Mouse (Mus musculus): ENCODE measurements around the gene Tff1. TPM values are rescaled to one million over a fixed set of nuclear protein-coding genes. Genes with fewer than 3 reads are reported as not detected.

Tff1 gene
- polyA plus RNA-seq (2012; rRNA removed) = 2.1 and 2.7 TPM in 2 replicates

DNA sequence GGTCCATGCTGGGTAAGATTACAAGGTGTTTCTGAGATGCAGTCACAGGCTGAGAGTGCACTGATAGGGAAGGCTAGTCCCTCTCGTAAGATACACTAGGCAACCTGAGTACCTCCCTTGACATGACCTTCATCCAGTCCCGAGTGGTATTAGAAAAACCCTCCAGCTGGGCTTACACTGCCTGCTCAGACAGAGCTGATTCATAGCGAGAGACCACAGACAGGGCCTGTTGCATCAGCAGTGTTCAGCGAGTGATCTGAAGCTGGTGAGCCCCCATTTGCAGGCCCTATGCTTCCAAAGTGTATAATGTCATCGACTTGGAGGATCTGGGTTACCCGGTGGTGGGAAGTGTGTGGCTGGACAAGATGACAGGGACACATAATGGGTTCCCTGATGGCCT, at the start of gene Tff1:
Tff1 (minus strand) TSS at position 151 of the 400 bp plus-strand sequence.
- no peak for DNase-seq
- Histone ChIP-seq H3K4me1 (replicated peaks; ENCODE audit: control insufficient read depth, insufficient read depth, low read length) (peaks cover 32% of the 10 kb centered on the region), H3K4me3 (ENCODE audit: control insufficient read depth, insufficient read depth, low read length) (no peak within 1 kb of the TSS), H3K36me3 (ENCODE audit: control insufficient read depth, insufficient read depth, low read length) (no peaks in the 10 kb centered on the region), H3K27me3 (ENCODE audit: control insufficient read depth, insufficient read depth, low read length) (no peaks in the 10 kb centered on the region), H3K27ac (ENCODE audit: control insufficient read depth, insufficient read depth, low read length) (no peak within 1 kb of the TSS)
- 93% methylated on average over 6 of the region's 6 CpGs for WGBS
- TF ChIP-seq CTCF (IDR thresholded peaks at IDR 0.05; ENCODE audit: borderline replicate concordance, control insufficient read depth, extremely low read depth, insufficient read depth, low read length, poor library complexity) (no peak), POLR2A (IDR thresholded peaks at IDR 0.05; ENCODE audit: control insufficient read depth, extremely low read depth, insufficient read depth, low read length, poor library complexity) (no peak)

GRCm38 (mm10) chr17:31211881-31212280, 46.8 kb upstream of the Tff1 start:
- 97% methylated on average over 6 of the region's 6 CpGs for WGBS
- TF ChIP-seq CTCF (IDR thresholded peaks at IDR 0.05; ENCODE audit: borderline replicate concordance, control insufficient read depth, extremely low read depth, insufficient read depth, low read length, poor library complexity) (no peak), POLR2A (IDR thresholded peaks at IDR 0.05; ENCODE audit: control insufficient read depth, extremely low read depth, insufficient read depth, low read length, poor library complexity) (no peak)
- no peak for DNase-seq
- Histone ChIP-seq H3K27ac (ENCODE audit: control insufficient read depth, insufficient read depth, low read length) (no peak overlapping the region), H3K36me3 (ENCODE audit: control insufficient read depth, insufficient read depth, low read length) (peaks cover 42% of the 10 kb centered on the region), H3K27me3 (ENCODE audit: control insufficient read depth, insufficient read depth, low read length) (no peaks in the 10 kb centered on the region), H3K4me1 (replicated peaks; ENCODE audit: control insufficient read depth, insufficient read depth, low read length) (peaks cover 35% of the 10 kb centered on the region), H3K4me3 (ENCODE audit: control insufficient read depth, insufficient read depth, low read length) (no peak overlapping the region)

DNA sequence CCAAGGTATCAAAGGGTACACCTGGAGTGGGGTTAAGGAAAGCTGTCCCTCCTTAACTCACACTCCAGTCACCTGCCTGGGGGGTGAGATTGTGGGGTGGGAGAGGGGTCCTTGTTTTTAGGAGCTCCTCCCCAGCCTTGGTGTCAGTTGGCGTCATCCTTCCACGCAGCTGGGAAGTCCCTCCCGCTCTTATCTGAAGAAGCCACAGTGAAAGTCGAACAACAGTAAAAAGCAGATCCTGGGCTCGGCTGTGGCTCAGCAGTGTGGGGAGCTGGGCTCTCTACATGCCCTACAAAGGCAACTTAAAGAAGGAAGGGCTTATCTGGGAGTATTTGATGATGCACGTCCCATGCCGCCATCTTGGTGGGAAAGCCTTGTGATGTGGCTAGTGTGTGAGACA, 45.2 kb upstream of the Tff1 start:
- H3K27ac ChIP-seq (ENCODE audit: control insufficient read depth, insufficient read depth, low read length) = peak overlapping the region; percentile 57
- H3K4me1 ChIP-seq (replicated peaks; ENCODE audit: control insufficient read depth, insufficient read depth, low read length) = peaks cover 45% of the 10 kb centered on the region
- DNase-seq = no peak
- no peaks in the 10 kb centered on the region for H3K27me3 ChIP-seq (ENCODE audit: control insufficient read depth, insufficient read depth, low read length)
- no peak overlapping the region for H3K4me3 ChIP-seq (ENCODE audit: control insufficient read depth, insufficient read depth, low read length)
- peaks cover 27% of the 10 kb centered on the region for H3K36me3 ChIP-seq (ENCODE audit: control insufficient read depth, insufficient read depth, low read length)
- TF ChIP-seq CTCF (IDR thresholded peaks at IDR 0.05; ENCODE audit: borderline replicate concordance, control insufficient read depth, extremely low read depth, insufficient read depth, low read length, poor library complexity) = no peak
- 9% methylated on average over 7 of the region's 7 CpGs for WGBS

GRCm38 (mm10) chr17:31209376-31209930, 44.4 kb upstream of the Tff1 start:
- 79% methylated on average over 11 of the region's 11 CpGs for WGBS
- peak; percentile 36 for DNase-seq
- Histone ChIP-seq H3K36me3 (ENCODE audit: control insufficient read depth, insufficient read depth, low read length) (peaks cover 19% of the 10 kb centered on the region), H3K27me3 (ENCODE audit: control insufficient read depth, insufficient read depth, low read length) (no peaks in the 10 kb centered on the region), H3K4me3 (ENCODE audit: control insufficient read depth, insufficient read depth, low read length) (peak overlapping the region; percentile 58), H3K27ac (ENCODE audit: control insufficient read depth, insufficient read depth, low read length) (peak overlapping the region; percentile 96), H3K4me1 (replicated peaks; ENCODE audit: control insufficient read depth, insufficient read depth, low read length) (peaks cover 50% of the 10 kb centered on the region)
- TF ChIP-seq POLR2A (IDR thresholded peaks at IDR 0.05; ENCODE audit: control insufficient read depth, extremely low read depth, insufficient read depth, low read length, poor library complexity) (no peak), CTCF (IDR thresholded peaks at IDR 0.05; ENCODE audit: borderline replicate concordance, control insufficient read depth, extremely low read depth, insufficient read depth, low read length, poor library complexity) (no peak)

DNA sequence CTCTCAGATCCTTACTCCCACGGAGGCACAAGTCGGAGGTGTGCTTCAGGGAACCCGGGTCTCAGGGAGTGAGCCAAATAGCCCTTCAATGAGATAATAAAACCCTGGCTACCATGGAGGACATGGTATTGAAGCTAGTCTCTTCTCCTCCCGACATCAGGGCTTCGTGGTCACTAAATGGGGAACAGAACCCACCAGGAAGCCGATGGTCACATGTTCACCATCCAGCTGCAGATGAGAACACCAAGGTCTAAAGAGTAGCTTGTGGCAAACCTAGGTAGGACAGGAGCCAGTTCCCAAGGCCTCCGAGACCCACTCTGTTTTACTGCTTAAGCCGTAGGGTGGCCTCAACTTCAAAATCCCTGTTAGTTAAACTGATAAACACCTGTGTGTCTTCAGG, 43.6 kb upstream of the Tff1 start:
- DNase-seq = peak; percentile 24
- no peak for TF ChIP-seq POLR2A (IDR thresholded peaks at IDR 0.05; ENCODE audit: control insufficient read depth, extremely low read depth, insufficient read depth, low read length, poor library complexity)
- TF ChIP-seq CTCF (IDR thresholded peaks at IDR 0.05; ENCODE audit: borderline replicate concordance, control insufficient read depth, extremely low read depth, insufficient read depth, low read length, poor library complexity) = no peak
- Histone ChIP-seq H3K27me3 (ENCODE audit: control insufficient read depth, insufficient read depth, low read length) (no peaks in the 10 kb centered on the region), H3K27ac (ENCODE audit: control insufficient read depth, insufficient read depth, low read length) (peak overlapping the region; percentile 96), H3K4me1 (replicated peaks; ENCODE audit: control insufficient read depth, insufficient read depth, low read length) (peaks cover 50% of the 10 kb centered on the region), H3K36me3 (ENCODE audit: control insufficient read depth, insufficient read depth, low read length) (peaks cover 11% of the 10 kb centered on the region), H3K4me3 (ENCODE audit: control insufficient read depth, insufficient read depth, low read length) (peak overlapping the region; percentile 58)
- 9% methylated on average over 8 of the region's 8 CpGs for WGBS

GRCm38 (mm10) chr17:31207771-31208334, 42.8 kb upstream of the Tff1 start, which contains the start of gene Ubash3a:
Ubash3a (plus strand) TSS chr17:31207873.
- Histone ChIP-seq H3K4me3 (ENCODE audit: control insufficient read depth, insufficient read depth, low read length) (peak within 1 kb of the TSS; percentile 58), H3K4me1 (replicated peaks; ENCODE audit: control insufficient read depth, insufficient read depth, low read length) (peaks cover 50% of the 10 kb centered on the region), H3K27ac (ENCODE audit: control insufficient read depth, insufficient read depth, low read length) (peak within 1 kb of the TSS; percentile 96), H3K27me3 (ENCODE audit: control insufficient read depth, insufficient read depth, low read length) (no peaks in the 10 kb centered on the region), H3K36me3 (ENCODE audit: control insufficient read depth, insufficient read depth, low read length) (peaks cover 7% of the 10 kb centered on the region; the same call in 1 of the 2 replicates)
- WGBS = 2% methylated on average over 12 of the region's 12 CpGs
- TF ChIP-seq CTCF (IDR thresholded peaks at IDR 0.05; ENCODE audit: borderline replicate concordance, control insufficient read depth, extremely low read depth, insufficient read depth, low read length, poor library complexity) (no peak), POLR2A (IDR thresholded peaks at IDR 0.05; ENCODE audit: control insufficient read depth, extremely low read depth, insufficient read depth, low read length, poor library complexity) (peak; percentile 75)
- peak; percentile 79 for DNase-seq

All from thymus, adult 2 months (tissue).